Mouse (Mus musculus): ENCODE results near the gene Ctnna3.

DNA sequence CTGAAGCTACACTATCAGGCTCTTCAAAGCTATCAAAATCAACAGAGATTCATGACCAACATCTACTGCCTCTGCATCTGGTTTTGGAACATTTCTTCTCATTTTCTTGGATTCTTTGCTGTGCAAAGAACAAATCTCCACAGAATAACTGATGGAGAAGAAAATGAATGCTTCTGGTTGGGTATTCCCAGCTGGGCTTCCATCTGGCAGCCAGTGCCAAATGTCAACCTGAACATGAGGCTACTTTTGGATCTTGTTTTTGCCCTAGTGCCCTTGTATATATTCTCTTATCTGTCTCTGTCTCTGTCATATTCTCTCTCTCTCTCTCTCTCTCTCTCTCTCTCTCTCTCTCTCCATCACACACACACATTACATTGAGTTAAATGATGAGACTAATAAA, 601.0 kb downstream of the Ctnna3 start:
- no peak for TF ChIP-seq POLR2A (IDR thresholded peaks at IDR 0.05; ENCODE audit: insufficient read length, low read depth)
- no peak for TF ChIP-seq E2F4 (IDR thresholded peaks at IDR 0.05; ENCODE audit: insufficient read depth)
- no peak for TF ChIP-seq CEBPB (IDR thresholded peaks at IDR 0.05; ENCODE audit: insufficient read depth, poor library complexity, severe bottlenecking)
- TF ChIP-seq MAX (IDR thresholded peaks at IDR 0.05; ENCODE audit: low read depth) = no peak
- TF ChIP-seq USF1 (IDR thresholded peaks at IDR 0.05; ENCODE audit: low read depth) = no peak
- no peak for TF ChIP-seq SRF (IDR thresholded peaks at IDR 0.05; ENCODE audit: control insufficient read depth, insufficient read length, low read depth)
- TF ChIP-seq POLR2AphosphoS2 (IDR thresholded peaks at IDR 0.05; ENCODE audit: insufficient read length, low read depth) = no peak
- no peak for TF ChIP-seq TCF12 (IDR thresholded peaks at IDR 0.05; ENCODE audit: insufficient read depth, poor library complexity, severe bottlenecking)
- no peak for TF ChIP-seq MYOD1 (IDR thresholded peaks at IDR 0.05; ENCODE audit: control insufficient read depth in 1 of 3, insufficient read length in 2 of 3, low read depth in 2 of 3)
- no peak for TF ChIP-seq MYOG (IDR thresholded peaks at IDR 0.05; ENCODE audit: control insufficient read depth in 1 of 3, insufficient read depth in 1 of 3, insufficient read length in 2 of 3, low read depth in 2 of 3)

All from myocyte (in vitro differentiated cells).